Mouse (Mus musculus) testis, adult 2 months (tissue): ENCODE data around the gene Dio2.

Experiments
- CTCF ChIP-seq: fragments of 200-500 bp; IDR thresholded peaks from 2 replicates; pipeline ENCODE4 v1.5.1; 2012; ENCODE audit warnings: low read depth, mild to moderate bottlenecking, inconsistent platforms, low read length, moderate library complexity; ENCODE audit not compliant: control insufficient read depth, insufficient read depth, insufficient replicate concordance
- POLR2A ChIP-seq: fragments of 200-500 bp; IDR thresholded peaks from 2 replicates; pipeline ENCODE4 v1.6.1; 2012; ENCODE audit warnings: low read depth, mild to moderate bottlenecking, inconsistent platforms, low read length, moderate library complexity; ENCODE audit not compliant: control insufficient read depth

GRCm38 (mm10) chr12:90737932-90738331, 306 bp downstream of the Dio2 start:
- TF ChIP-seq CTCF (no peak), POLR2A (no peak)
